Mouse (Mus musculus): ENCODE results near the gene Zbtb20. TPM values are rescaled to one million over a fixed set of nuclear protein-coding genes. Genes with fewer than 3 reads are reported as not detected.

Zbtb20 gene
- polyA plus RNA-seq, 2 experiments = 0.40 to 2.2 TPM

GRCm38 (mm10) chr16:43691741-43692140, 816.1 kb downstream of the Zbtb20 start:
- no peak for ATAC-seq (ENCODE audit: insufficient read depth)
- H3K9ac ChIP-seq (replicated peaks) = no peak overlapping the region
- no peak for DNase-seq (ENCODE audit: low read depth in 3 of 3, low spot score in 3 of 3)
- H3K4me2 ChIP-seq (ENCODE audit: low read depth) = no peak overlapping the region
- TF ChIP-seq EP300 (IDR thresholded peaks at IDR 0.05; ENCODE audit: low read depth) (no peak), CTCF (IDR thresholded peaks at IDR 0.05; ENCODE audit: low read depth) (no peak)
- H3K36me3 ChIP-seq (replicated peaks; ENCODE audit: control insufficient read depth, insufficient read depth, low read depth) = no peaks in the 10 kb centered on the region
- H3K9me3 ChIP-seq (ENCODE audit: control insufficient read depth, low read length) = no peaks in the 10 kb centered on the region
- no peak overlapping the region for H3K27ac ChIP-seq
- H3K4me1 ChIP-seq (replicated peaks; ENCODE audit: control insufficient read depth in 2 of 2, insufficient read depth in 2 of 2, low read length in 1 of 2) = no peaks in the 10 kb centered on the region
- no peaks in the 10 kb centered on the region for H3K27me3 ChIP-seq (ENCODE audit: control insufficient read depth, insufficient read depth, low read length)
- no peak overlapping the region for H3K4me3 ChIP-seq (ENCODE audit: insufficient read depth in 1 of 2, low read depth in 2 of 2, low read length in 2 of 2)
- WGBS (ENCODE audit: insufficient replicate concordance) = 80% methylated on average over 5 of the region's 5 CpGs

MicroRNAs within 50 kb of the gene (microRNA counts, 519-probe panel; counts per million panel counts)
- 69.9 counts per million for microRNA mmu-miR-568

Small RNA genes within 50 kb of the gene (microRNA-seq; reads per million reads assigned to microRNA genes)
- gene Mir568 = not detected

Measured in liver, embryonic 14.5 days (tissue).